Mouse (Mus musculus): ENCODE results near the gene Il19. TPM values are rescaled to one million over a fixed set of nuclear protein-coding genes. Genes with fewer than 3 reads are reported as not detected.

Gene Il19
- total and polyA plus RNA-seq, 2 experiments = not detected

GRCm38 (mm10) chr1:130963891-130964290, 24.0 kb upstream of the Il19 start:
- Histone ChIP-seq H3K4me3 (ENCODE audit: insufficient read depth, low read depth, low read length) (no peak overlapping the region), H3K27ac (replicated peaks; ENCODE audit: insufficient read depth, low read depth, low read length) (no peak overlapping the region), H3K4me1 (ENCODE audit: control insufficient read depth, insufficient read depth, low read length) (peaks cover 2% of the 10 kb centered on the region; the same call in 1 of the 2 replicates), H3K79me2 (ENCODE audit: control insufficient read depth, insufficient read depth, low read length) (no peaks in the 10 kb centered on the region), H3K27me3 (ENCODE audit: control insufficient read depth, insufficient read depth, low read length) (no peaks in the 10 kb centered on the region), H3K36me3 (ENCODE audit: control insufficient read depth, insufficient read depth, low read length) (no peaks in the 10 kb centered on the region), H3K9ac (ENCODE audit: low read depth, low read length) (no peak overlapping the region)
- peak; percentile 5 for DNase-seq (ENCODE audit: extremely low read depth, low read depth, low spot score)
- 61% methylated on average over 6 of the region's 6 CpGs for WGBS
- TF ChIP-seq POLR2A (IDR thresholded peaks at IDR 0.05; ENCODE audit: extremely low read depth, insufficient read depth, low read length) = no peak
- no peak for TF ChIP-seq CTCF (IDR thresholded peaks at IDR 0.05; ENCODE audit: low read depth, low read length)

GRCm38 (mm10) chr1:130946920-130947319, 7.0 kb upstream of the Il19 start:
- Histone ChIP-seq H3K9ac (ENCODE audit: low read depth, low read length) (no peak overlapping the region), H3K27me3 (ENCODE audit: control insufficient read depth, insufficient read depth, low read length) (no peaks in the 10 kb centered on the region), H3K79me2 (ENCODE audit: control insufficient read depth, insufficient read depth, low read length) (no peaks in the 10 kb centered on the region), H3K36me3 (ENCODE audit: control insufficient read depth, insufficient read depth, low read length) (no peaks in the 10 kb centered on the region), H3K4me1 (ENCODE audit: control insufficient read depth, insufficient read depth, low read length) (no peaks in the 10 kb centered on the region), H3K27ac (replicated peaks; ENCODE audit: insufficient read depth, low read depth, low read length) (no peak overlapping the region), H3K4me3 (ENCODE audit: insufficient read depth, low read depth, low read length) (no peak overlapping the region)
- 73% methylated on average over 6 of the region's 6 CpGs for WGBS
- no peak for DNase-seq (ENCODE audit: extremely low read depth, low read depth, low spot score)
- TF ChIP-seq CTCF (IDR thresholded peaks at IDR 0.05; ENCODE audit: low read depth, low read length) = no peak
- no peak for TF ChIP-seq POLR2A (IDR thresholded peaks at IDR 0.05; ENCODE audit: extremely low read depth, insufficient read depth, low read length)

GRCm38 (mm10) chr1:130941801-130942200, 1.9 kb upstream of the Il19 start:
- no peaks in the 10 kb centered on the region for H3K79me2 ChIP-seq (ENCODE audit: control insufficient read depth, insufficient read depth, low read length)
- H3K36me3 ChIP-seq (ENCODE audit: control insufficient read depth, insufficient read depth, low read length) = no peaks in the 10 kb centered on the region
- no peaks in the 10 kb centered on the region for H3K4me1 ChIP-seq (ENCODE audit: control insufficient read depth, insufficient read depth, low read length)
- no peak overlapping the region for H3K4me3 ChIP-seq (ENCODE audit: insufficient read depth, low read depth, low read length)
- no peak for DNase-seq (ENCODE audit: extremely low read depth, low read depth, low spot score)
- H3K27me3 ChIP-seq (ENCODE audit: control insufficient read depth, insufficient read depth, low read length) = no peaks in the 10 kb centered on the region
- H3K9ac ChIP-seq (ENCODE audit: low read depth, low read length) = no peak overlapping the region
- 71% methylated on average over 3 of the region's 3 CpGs for WGBS
- no peak for TF ChIP-seq CTCF (IDR thresholded peaks at IDR 0.05; ENCODE audit: low read depth, low read length)
- no peak for TF ChIP-seq POLR2A (IDR thresholded peaks at IDR 0.05; ENCODE audit: extremely low read depth, insufficient read depth, low read length)
- no peak overlapping the region for H3K27ac ChIP-seq (replicated peaks; ENCODE audit: insufficient read depth, low read depth, low read length)

- Histone ChIP-seq H3K9ac (ENCODE audit: low read depth, low read length) (no peak overlapping the region), H3K4me3 (ENCODE audit: insufficient read depth, low read depth, low read length) (no peak overlapping the region), H3K79me2 (ENCODE audit: control insufficient read depth, insufficient read depth, low read length) (no peaks in the 10 kb centered on the region), H3K27ac (replicated peaks; ENCODE audit: insufficient read depth, low read depth, low read length) (no peak overlapping the region), H3K27me3 (ENCODE audit: control insufficient read depth, insufficient read depth, low read length) (no peaks in the 10 kb centered on the region), H3K4me1 (ENCODE audit: control insufficient read depth, insufficient read depth, low read length) (no peaks in the 10 kb centered on the region), H3K36me3 (ENCODE audit: control insufficient read depth, insufficient read depth, low read length) (no peaks in the 10 kb centered on the region)
- DNase-seq (ENCODE audit: extremely low read depth, low read depth, low spot score) = no peak
- WGBS = 93% methylated on average over 7 of the region's 7 CpGs
- no peak for TF ChIP-seq CTCF (IDR thresholded peaks at IDR 0.05; ENCODE audit: low read depth, low read length)
- no peak for TF ChIP-seq POLR2A (IDR thresholded peaks at IDR 0.05; ENCODE audit: extremely low read depth, insufficient read depth, low read length)
These were observed 1.7 kb downstream of the Il19 start for GRCm38 (mm10) chr1:130938192-130938591.

GRCm38 (mm10) chr1:130937170-130937569, 2.7 kb downstream of the Il19 start:
- Histone ChIP-seq H3K27me3 (ENCODE audit: control insufficient read depth, insufficient read depth, low read length) (no peaks in the 10 kb centered on the region), H3K4me1 (ENCODE audit: control insufficient read depth, insufficient read depth, low read length) (no peaks in the 10 kb centered on the region), H3K4me3 (ENCODE audit: insufficient read depth, low read depth, low read length) (no peak overlapping the region), H3K36me3 (ENCODE audit: control insufficient read depth, insufficient read depth, low read length) (no peaks in the 10 kb centered on the region), H3K79me2 (ENCODE audit: control insufficient read depth, insufficient read depth, low read length) (no peaks in the 10 kb centered on the region), H3K9ac (ENCODE audit: low read depth, low read length) (no peak overlapping the region), H3K27ac (replicated peaks; ENCODE audit: insufficient read depth, low read depth, low read length) (no peak overlapping the region)
- no peak for DNase-seq (ENCODE audit: extremely low read depth, low read depth, low spot score)
- WGBS = 89% methylated on average over 4 of the region's 4 CpGs
- no peak for TF ChIP-seq CTCF (IDR thresholded peaks at IDR 0.05; ENCODE audit: low read depth, low read length)
- TF ChIP-seq POLR2A (IDR thresholded peaks at IDR 0.05; ENCODE audit: extremely low read depth, insufficient read depth, low read length) = no peak

GRCm38 (mm10) chr1:130936351-130936750, 3.6 kb downstream of the Il19 start:
- no peak overlapping the region for H3K9ac ChIP-seq (ENCODE audit: low read depth, low read length)
- no peak overlapping the region for H3K27ac ChIP-seq (replicated peaks; ENCODE audit: insufficient read depth, low read depth, low read length)
- WGBS = 69% methylated on average over 6 of the region's 6 CpGs
- H3K4me1 ChIP-seq (ENCODE audit: control insufficient read depth, insufficient read depth, low read length) = no peaks in the 10 kb centered on the region
- no peaks in the 10 kb centered on the region for H3K79me2 ChIP-seq (ENCODE audit: control insufficient read depth, insufficient read depth, low read length)
- no peaks in the 10 kb centered on the region for H3K27me3 ChIP-seq (ENCODE audit: control insufficient read depth, insufficient read depth, low read length)
- no peaks in the 10 kb centered on the region for H3K36me3 ChIP-seq (ENCODE audit: control insufficient read depth, insufficient read depth, low read length)
- TF ChIP-seq POLR2A (IDR thresholded peaks at IDR 0.05; ENCODE audit: extremely low read depth, insufficient read depth, low read length) = no peak
- DNase-seq (ENCODE audit: extremely low read depth, low read depth, low spot score) = no peak
- H3K4me3 ChIP-seq (ENCODE audit: insufficient read depth, low read depth, low read length) = no peak overlapping the region
